Mouse (Mus musculus) CH12.LX (cell line): ENCODE results near the gene Glis3. TPM values are rescaled to one million over a fixed set of nuclear protein-coding genes. Genes with fewer than 3 reads are reported as not detected.

Source experiments
- DNase-seq: peaks from one replicate; pipeline ENCODE4 v3.0.0-alpha.2; 2013; ENCODE audit errors: extremely low read depth
- H3K27ac ChIP-seq: 2 replicates; pipeline ENCODE4 v1.5.1; 2012; ENCODE audit warnings: low read depth, mild to moderate bottlenecking, control low read depth, moderate library complexity; ENCODE audit not compliant: insufficient read depth
- H3K27me3 ChIP-seq: replicated peaks from 2 replicates; pipeline ENCODE3; 2012; ENCODE audit warnings: inconsistent platforms
- H3K36me3 ChIP-seq, 2 experiments: replicated peaks in 1 of 2; 2 replicates each; pipeline versions ENCODE3 to v1.6.1; 2012; ENCODE audit warnings: inconsistent platforms in 1 of 2, low read length in 1 of 2, mild to moderate bottlenecking in 1 of 2, mixed read lengths in 1 of 2, moderate library complexity in 1 of 2; ENCODE audit not compliant: control insufficient read depth in 1 of 2, insufficient read depth in 1 of 2
- H3K4me1 ChIP-seq, 2 experiments: 2 replicates each; pipeline ENCODE4 v1.6.1; 2012; ENCODE audit warnings: inconsistent platforms in 1 of 2, moderate library complexity in 1 of 2; ENCODE audit not compliant: insufficient read depth in 2 of 2, control insufficient read depth in 1 of 2
- H3K4me2 ChIP-seq: 2 replicates; pipeline ENCODE4 v1.6.1; 2012; ENCODE audit warnings: low read depth, mild to moderate bottlenecking, control low read depth; ENCODE audit not compliant: poor library complexity, insufficient read depth, severe bottlenecking
- H3K4me3 ChIP-seq, 3 experiments: fragments of 150-350 bp in 1 of 3; sonication (generic) in 1 of 3; replicated peaks in 1 of 3; 2 replicates each; pipeline versions ENCODE3 to v1.5.1; 2011 to 2012; ENCODE audit warnings: low read depth in 2 of 3, low read length in 2 of 3, mild to moderate bottlenecking in 2 of 3, moderate library complexity in 2 of 3, control low read depth in 1 of 3, improper control_type of control experiment in 1 of 3, inconsistent platforms in 1 of 3, mixed read lengths in 1 of 3; ENCODE audit not compliant: poor library complexity in 1 of 3
- H3K79me2 ChIP-seq: replicated peaks from 2 replicates; pipeline ENCODE4 v1.6.1; 2012; ENCODE audit warnings: mild to moderate bottlenecking, moderate library complexity; ENCODE audit not compliant: control insufficient read depth, poor library complexity, insufficient read depth, severe bottlenecking; ENCODE audit errors: extremely low read depth
- H3K9ac ChIP-seq: 2 replicates; pipeline ENCODE4 v1.6.1; 2012; ENCODE audit warnings: low read depth, mild to moderate bottlenecking, control low read depth, moderate library complexity; ENCODE audit not compliant: insufficient read depth
- H3K9me3 ChIP-seq: replicated peaks from 2 replicates; pipeline ENCODE3; 2012; ENCODE audit warnings: low read length, inconsistent platforms, mixed read lengths
- CHD1 ChIP-seq: IDR thresholded peaks from 2 replicates; pipeline ENCODE4 v1.6.1; 2012; ENCODE audit warnings: low read depth, low read length, improper control_type of control experiment, inconsistent platforms
- CHD2 ChIP-seq: IDR thresholded peaks from 2 replicates; pipeline ENCODE4 v1.6.1; 2011; ENCODE audit warnings: low read length, improper control_type of control experiment
- CTCF ChIP-seq, 2 experiments: IDR thresholded peaks in 1 of 2; conservative IDR thresholded peaks in 1 of 2; 2 replicates each; pipeline ENCODE4 v1.5.1; 2011 to 2012; ENCODE audit warnings: low read depth in 2 of 2, low read length in 2 of 2, improper control_type of control experiment in 1 of 2, inconsistent platforms in 1 of 2, mild to moderate bottlenecking in 1 of 2, moderate library complexity in 1 of 2
- E2F4 ChIP-seq: IDR thresholded peaks from 2 replicates; pipeline ENCODE4 v1.6.1; 2011; ENCODE audit warnings: low read depth, low read length, improper control_type of control experiment; ENCODE audit not compliant: insufficient replicate concordance
- HCFC1 ChIP-seq: IDR thresholded peaks from 2 replicates; pipeline ENCODE4 v1.6.1; 2012; ENCODE audit warnings: low read depth, mild to moderate bottlenecking, inconsistent platforms, low read length, improper control_type of control experiment
- KAT2A ChIP-seq: IDR thresholded peaks from 2 replicates; pipeline ENCODE4 v1.6.1; 2012; ENCODE audit warnings: low read length, improper control_type of control experiment, inconsistent platforms; ENCODE audit not compliant: insufficient replicate concordance
- MAX ChIP-seq: IDR thresholded peaks from 2 replicates; pipeline ENCODE4 v1.6.1; 2011; ENCODE audit warnings: low read length, improper control_type of control experiment
- MAZ ChIP-seq: IDR thresholded peaks from 2 replicates; pipeline ENCODE4 v1.6.1; 2012; ENCODE audit warnings: low read depth, mild to moderate bottlenecking, inconsistent platforms, low read length, improper control_type of control experiment, moderate library complexity
- POLR2A ChIP-seq: IDR thresholded peaks from 2 replicates; pipeline ENCODE4 v1.6.1; 2011; ENCODE audit warnings: low read depth, mild to moderate bottlenecking, improper control_type of control experiment, low read length
- RAD21 ChIP-seq: IDR thresholded peaks from 2 replicates; pipeline ENCODE4 v1.6.1; 2011; ENCODE audit warnings: low read depth, mild to moderate bottlenecking, low read length, improper control_type of control experiment, moderate library complexity
- RCOR1 ChIP-seq: conservative IDR thresholded peaks from 2 replicates; pipeline ENCODE4 v1.6.1; 2012; ENCODE audit warnings: low read depth, mild to moderate bottlenecking, inconsistent platforms, low read length, improper control_type of control experiment
- TBP ChIP-seq: conservative IDR thresholded peaks from 2 replicates; pipeline ENCODE4 v1.6.1; 2011; ENCODE audit warnings: low read depth, low read length, improper control_type of control experiment
- USF1 ChIP-seq: IDR thresholded peaks from 2 replicates; pipeline ENCODE4 v1.6.1; 2014; ENCODE audit warnings: low read depth, mild to moderate bottlenecking, inconsistent platforms, low read length, improper control_type of control experiment
- ZKSCAN1 ChIP-seq: IDR thresholded peaks from 2 replicates; pipeline ENCODE4 v1.6.1; 2012; ENCODE audit warnings: low read depth, inconsistent platforms, low read length, improper control_type of control experiment, borderline replicate concordance
- ZMIZ1 ChIP-seq: IDR thresholded peaks from 2 replicates; pipeline ENCODE4 v1.6.1; 2012; ENCODE audit warnings: low read depth, mild to moderate bottlenecking, inconsistent platforms, low read length, improper control_type of control experiment
- dilution Hi-C: fragments of 300-500 bp; cut with MboI; formaldehyde crosslinking; loops from 2 replicates; pipeline ENCODE4 v1.14.3; 2020; ENCODE audit warnings: low sequenced_read_pairs; ENCODE audit not compliant: extremely low pct_unique_long_range_greater_than_20kb, extremely low pct_ligation_motif_present
- in situ Hi-C: fragments of 300-500 bp; cut with MboI; formaldehyde crosslinking; loops from 3 replicates; pipeline ENCODE4 v1.14.3; 2019; ENCODE audit warnings: low sequenced_read_pairs, low pct_ligation_motif_present, low pct_unique_long_range_greater_than_20kb, mixed read lengths
- polyA plus RNA-seq: library from polyadenylated mRNA; unstranded; fragments of >175 nt; gene quantifications from 2 replicates; pipeline ENCODE4 v1.2.1, GENCODE M21; 2012; ENCODE audit warnings: low read depth; ENCODE audit not compliant: insufficient read length
- total RNA-seq, 2 experiments: library from RNA; depleted of rRNA; stranded (reverse); fragments of 300-350 nt in 1 of 2; fragments of >200 nt in 1 of 2; gene quantifications; 2 replicates each; pipeline ENCODE4 v1.2.3; 2012 to 2014

Gene Glis3
- total and polyA plus RNA-seq, 3 experiments = not detected

- no peak for DNase-seq
- no peaks in the 10 kb centered on the region for H3K79me2 ChIP-seq
- TF ChIP-seq E2F4 (no peak), CHD1 (no peak), CHD2 (no peak), HCFC1 (no peak)
- dilution Hi-C loops = no loop called here
- H3K4me2 ChIP-seq = no peak overlapping the region
- no peak overlapping the region for H3K27ac ChIP-seq
- H3K27me3 ChIP-seq = no peaks in the 10 kb centered on the region
- no peaks in the 10 kb centered on the region for H3K36me3 ChIP-seq
- no peak overlapping the region for H3K9ac ChIP-seq
- in situ Hi-C loops = no loop called here
- H3K4me1 ChIP-seq = peaks cover 0 to 3% of the 10 kb centered on the region in 2 experiments; a peak in 1 of 4 replicates
- H3K4me3 ChIP-seq = no peak overlapping the region
- no peaks in the 10 kb centered on the region for H3K9me3 ChIP-seq
Observed at GRCm38 (mm10) chr19:28529006-28529405, 150.9 kb downstream of the Glis3 start.

- dilution Hi-C loops = no loop called here
- Histone ChIP-seq H3K79me2 (no peaks in the 10 kb centered on the region), H3K27ac (no peak overlapping the region), H3K9ac (no peak overlapping the region), H3K9me3 (no peaks in the 10 kb centered on the region), H3K36me3 (no peaks in the 10 kb centered on the region), H3K4me1 (peaks cover 0 to 3% of the 10 kb centered on the region in 2 experiments; a peak in 1 of 4 replicates), H3K4me3 (no peak overlapping the region), H3K27me3 (no peaks in the 10 kb centered on the region), H3K4me2 (no peak overlapping the region)
- in situ Hi-C loops = no loop called here
- no peak for DNase-seq
- TF ChIP-seq RCOR1 = no peak
Observed at GRCm38 (mm10) chr19:28527446-28527845, 152.4 kb downstream of the Glis3 start.

- H3K9me3 ChIP-seq = no peaks in the 10 kb centered on the region
- TF ChIP-seq RCOR1 (no peak), ZKSCAN1 (no peak), ZMIZ1 (no peak), MAZ (no peak), USF1 (no peak), MAX (no peak), CTCF (conservative IDR thresholded peaks at IDR 0.05 in 1 of 2, IDR thresholded peaks at IDR 0.05 in 1 of 2; ENCODE audit: low read depth in 2 of 2, low read length in 2 of 2) (no peak), KAT2A (no peak), RAD21 (no peak), POLR2A (no peak), TBP (no peak)
- TF ChIP-seq, all 38 proteins: peak for 0
- no peak for DNase-seq
- no peak overlapping the region for H3K9ac ChIP-seq
- no peaks in the 10 kb centered on the region for H3K4me1 ChIP-seq
- H3K27ac ChIP-seq = no peak overlapping the region
- H3K4me2 ChIP-seq = no peak overlapping the region
- no peaks in the 10 kb centered on the region for H3K36me3 ChIP-seq
- no peaks in the 10 kb centered on the region for H3K79me2 ChIP-seq
- no peak overlapping the region for H3K4me3 ChIP-seq
- no peaks in the 10 kb centered on the region for H3K27me3 ChIP-seq
- dilution Hi-C loops = no loop called here
- in situ Hi-C loops = no loop called here
Observed at GRCm38 (mm10) chr19:28525331-28525730, 154.5 kb downstream of the Glis3 start.
